Mouse (Mus musculus): Measurements from ENCODE around the gene Acad11.

GRCm38 (mm10) chr9:104161117-104161516 lies 97.9 kb downstream of the Acad11 start:
- TF ChIP-seq CTCF (IDR thresholded peaks at IDR 0.05; ENCODE audit: low read depth) (no peak), EP300 (IDR thresholded peaks at IDR 0.05; ENCODE audit: low read depth) (no peak)

Measured in liver, embryonic 14.5 days (tissue).